Mouse (Mus musculus) liver, postnatal 0 days (tissue): ENCODE data around the gene Foxd2. TPM values are rescaled to one million over a fixed set of nuclear protein-coding genes. Genes with fewer than 3 reads are reported as not detected.

Experiments
- ATAC-seq: fragments of 200-750 bp; cut with Nextera tagmentation; 2 replicates; pipeline ENCODE4 v1.8.0; 2017; ENCODE audit warnings: mild to moderate bottlenecking, moderate library complexity
- DNase-seq: peaks from one replicate; pipeline ENCODE4 v3.0.0-alpha.2; 2016
- H3K27ac ChIP-seq: fragments of 300-500 bp; sonication (generic); 2 replicates; pipeline ENCODE4 v1.5.1; 2014; ENCODE audit warnings: antibody characterized with exemption, moderate library complexity, mild to moderate bottlenecking, low read depth
- H3K27me3 ChIP-seq: fragments of 300-500 bp; sonication (generic); 2 replicates; pipeline ENCODE4 v1.6.1; 2014; ENCODE audit warnings: low read length, control low read depth, mixed read lengths; ENCODE audit not compliant: insufficient read depth
- H3K36me3 ChIP-seq: fragments of 300-500 bp; sonication (generic); replicated peaks from 2 replicates; pipeline ENCODE4 v1.6.1; 2014; ENCODE audit warnings: mild to moderate bottlenecking, control low read depth, low read length, moderate library complexity, mixed read lengths; ENCODE audit not compliant: insufficient read depth
- H3K4me1 ChIP-seq: fragments of 300-500 bp; sonication (generic); 2 replicates; pipeline ENCODE4 v1.6.1; 2014; ENCODE audit warnings: antibody characterized with exemption, mild to moderate bottlenecking, control low read depth; ENCODE audit not compliant: insufficient read depth
- H3K4me2 ChIP-seq: fragments of 300-500 bp; sonication (generic); 2 replicates; pipeline ENCODE4 v1.6.1; 2014; ENCODE audit warnings: low read depth, mild to moderate bottlenecking, low read length, moderate library complexity, mixed read lengths
- H3K4me3 ChIP-seq: fragments of 300-500 bp; sonication (generic); 2 replicates; pipeline ENCODE4 v1.5.1; 2014; ENCODE audit warnings: low read depth, low read length
- H3K9ac ChIP-seq: fragments of 300-500 bp; sonication (generic); replicated peaks from 2 replicates; pipeline ENCODE4 v1.6.1; 2014; ENCODE audit warnings: mild to moderate bottlenecking, moderate library complexity
- H3K9me3 ChIP-seq: fragments of 300-500 bp; sonication (generic); 2 replicates; pipeline ENCODE4 v1.6.1; 2016; ENCODE audit warnings: mild to moderate bottlenecking, control low read depth, low read length, mixed read lengths
- CTCF ChIP-seq: sonication (generic); IDR thresholded peaks from 2 replicates; pipeline ENCODE4 v1.5.1; 2016; ENCODE audit warnings: antibody characterized with exemption, low read depth
- EP300 ChIP-seq: IDR thresholded peaks from 2 replicates; pipeline ENCODE4 v1.6.1; 2016; ENCODE audit warnings: antibody characterized with exemption, low read depth, mild to moderate bottlenecking
- WGBS: fragments of 180-500 bp; shearing (Covaris S2); extraction: QIAGEN DNeasy Blood & Tissue Kit; methylation state at CpG from one replicate; pipeline ENCODE4 v1.1.7; 2014; ENCODE audit not compliant: insufficient replicate concordance; 5-methylcytosine and 5-hydroxymethylcytosine counted together
- polyA plus RNA-seq: library from polyadenylated mRNA; unstranded; fragments of >200 nt; fragmentation: Nextera tagmentation; extraction: Ambion mirVana; gene quantifications from 2 replicates; pipeline ENCODE4 v1.2.1, GENCODE M21; 2015

The Foxd2 gene
- polyA plus RNA-seq, 1 experiment from 2014 or later, result not detected

DNA sequence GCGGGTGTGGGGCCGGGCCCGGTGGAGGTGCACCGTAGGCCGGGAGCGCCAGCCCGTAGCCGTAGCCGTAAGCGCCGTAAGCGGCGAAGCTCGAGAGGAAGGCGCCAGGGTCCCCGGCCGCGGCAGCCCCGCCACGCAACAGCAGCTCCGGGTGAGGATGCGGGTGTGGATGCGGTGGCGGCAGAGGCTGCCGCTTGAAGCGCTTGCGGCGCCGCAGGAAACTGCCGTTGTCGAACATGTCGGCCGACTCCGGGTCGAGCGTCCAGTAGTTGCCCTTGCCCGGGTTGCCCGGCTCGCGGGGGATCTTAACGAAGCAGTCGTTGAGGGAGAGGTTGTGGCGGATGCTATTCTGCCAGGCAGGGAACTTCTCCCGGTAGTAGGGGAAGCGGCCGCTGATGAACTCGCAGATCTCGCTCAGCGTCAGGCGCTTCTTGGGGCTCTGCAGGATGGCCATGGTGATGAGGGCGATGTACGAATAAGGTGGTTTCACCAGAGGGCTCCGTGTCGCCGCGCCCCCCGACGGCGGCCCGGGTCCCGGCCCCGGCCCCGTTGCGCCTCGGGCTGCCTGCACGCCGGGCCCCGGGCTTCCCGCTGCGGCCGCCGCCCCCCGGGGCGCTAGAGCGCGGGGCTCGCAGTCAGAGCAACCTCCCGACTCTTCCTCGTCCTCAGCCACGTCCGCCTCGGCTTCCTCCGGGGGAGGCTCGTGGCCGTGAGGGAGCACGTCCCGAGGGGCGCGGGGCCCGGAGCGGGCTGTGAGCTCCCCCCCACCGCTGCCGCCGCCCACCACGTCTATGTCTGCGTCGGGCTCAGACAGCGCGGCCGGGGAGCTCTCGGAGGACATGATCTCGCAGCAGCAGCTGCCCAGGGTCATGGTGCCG is 483 bp downstream of the Foxd2 start:
- no peak for TF ChIP-seq CTCF
- TF ChIP-seq EP300, result no peak
- DNase-seq (no peak), ATAC-seq (peak; percentile 30)
- Histone ChIP-seq H3K36me3 (no peaks in the 10 kb centered on the region), H3K9ac (peak overlapping the region; percentile 36), H3K27me3 (peaks cover 98% of the 10 kb centered on the region), H3K4me1 (peaks cover 12% of the 10 kb centered on the region), H3K4me3 (peak overlapping the region; percentile 55), H3K4me2 (peak overlapping the region; percentile 81), H3K27ac (no peak overlapping the region), H3K9me3 (no peaks in the 10 kb centered on the region)
- WGBS, result 1% methylated on average over 85 of the region's 103 CpGs

DNA sequence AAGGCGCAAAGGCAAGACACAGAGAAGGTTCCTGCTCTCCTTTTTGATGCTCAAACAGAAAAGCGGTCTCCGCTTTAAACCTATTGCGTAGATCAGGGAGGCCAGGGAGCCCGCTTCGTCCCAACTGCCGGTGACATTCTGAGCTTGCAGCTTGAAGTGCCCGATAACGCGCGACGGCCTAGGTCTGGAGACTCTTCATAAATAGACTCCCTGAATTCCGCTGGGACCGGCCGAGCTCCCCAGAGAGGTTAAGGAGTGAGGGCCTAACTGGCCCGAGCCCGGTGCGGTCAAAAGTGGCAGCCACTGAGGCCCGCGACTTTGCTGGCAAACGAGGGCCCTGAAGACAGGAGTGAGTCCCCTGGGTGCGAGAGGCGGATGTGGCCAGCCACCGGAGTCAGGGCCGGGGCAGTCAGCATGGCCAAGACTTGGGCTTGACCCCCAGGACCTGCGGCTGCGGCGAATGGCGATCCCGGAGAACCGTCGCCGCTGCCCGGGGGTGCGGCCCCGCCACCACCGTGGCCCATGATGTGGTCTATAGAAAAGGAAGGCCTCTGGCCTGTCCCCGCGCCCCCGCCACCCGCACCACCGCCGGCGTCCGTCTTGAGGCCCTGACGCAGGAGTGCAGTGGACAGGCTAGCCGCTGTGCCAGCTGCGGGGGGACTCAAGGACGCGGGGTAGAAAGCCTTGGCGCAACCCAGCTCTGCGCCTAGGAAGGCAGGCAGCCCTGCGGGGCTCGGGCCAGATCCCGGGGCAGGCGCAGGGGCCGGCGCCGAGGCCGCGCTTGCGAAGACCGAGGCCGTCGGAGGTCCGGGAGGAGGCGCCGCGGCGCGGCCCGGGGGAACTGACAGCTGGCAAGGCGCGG is 1.4 kb downstream of the Foxd2 start:
- DNase-seq (no peak), ATAC-seq (no peak)
- Histone ChIP-seq H3K4me1 (peaks cover 12% of the 10 kb centered on the region), H3K4me3 (peak overlapping the region; percentile 55), H3K27me3 (peaks cover 98% of the 10 kb centered on the region), H3K36me3 (no peaks in the 10 kb centered on the region), H3K9ac (no peak overlapping the region), H3K27ac (no peak overlapping the region), H3K9me3 (no peaks in the 10 kb centered on the region), H3K4me2 (peak overlapping the region; percentile 81)
- TF ChIP-seq CTCF, result no peak
- no peak for TF ChIP-seq EP300
- 4% methylated on average over 67 of the region's 74 CpGs for WGBS

DNA sequence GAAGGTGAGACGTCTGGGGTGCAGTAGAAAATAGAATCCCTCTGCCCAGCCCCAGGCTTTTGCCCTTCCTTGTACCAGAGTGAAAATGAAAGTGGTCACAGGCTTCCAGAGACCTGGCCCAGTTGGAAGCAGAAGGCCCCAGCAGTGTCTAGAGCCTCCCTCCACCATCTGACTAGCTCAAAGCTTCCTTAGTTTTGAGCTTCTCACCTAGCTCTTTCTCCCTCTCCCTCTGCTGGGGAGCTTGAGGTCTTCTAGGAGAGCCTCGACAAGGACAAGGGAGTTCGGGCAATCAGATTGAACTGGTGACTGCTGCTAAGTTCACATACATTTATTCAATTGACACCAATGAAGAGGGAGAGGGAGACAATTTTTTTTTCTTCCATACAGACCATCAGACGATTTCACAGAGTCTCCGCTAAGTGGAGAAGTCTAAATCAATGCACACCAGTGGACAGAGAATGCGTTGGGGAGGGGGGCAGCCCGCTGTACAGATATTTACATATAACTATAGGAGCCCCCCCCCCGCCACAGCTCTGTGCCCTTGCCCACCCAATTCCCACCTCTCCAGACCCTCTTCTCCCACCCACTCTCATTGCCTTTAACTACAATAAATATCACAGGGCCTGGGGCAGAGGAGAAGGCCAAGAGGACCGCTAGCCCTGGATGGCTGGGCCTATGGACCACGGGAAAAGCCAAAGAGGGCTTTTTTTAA is 2.5 kb downstream of the Foxd2 start:
- Histone ChIP-seq H3K4me1 (peaks cover 14% of the 10 kb centered on the region), H3K4me2 (no peak overlapping the region), H3K27ac (no peak overlapping the region), H3K9me3 (no peaks in the 10 kb centered on the region), H3K4me3 (no peak overlapping the region), H3K36me3 (no peaks in the 10 kb centered on the region), H3K27me3 (peaks cover 99% of the 10 kb centered on the region), H3K9ac (no peak overlapping the region)
- WGBS, result 17% methylated on average over 10 of the region's 10 CpGs
- no peak for ATAC-seq
- no peak for DNase-seq
- no peak for TF ChIP-seq CTCF
- no peak for TF ChIP-seq EP300

DNA sequence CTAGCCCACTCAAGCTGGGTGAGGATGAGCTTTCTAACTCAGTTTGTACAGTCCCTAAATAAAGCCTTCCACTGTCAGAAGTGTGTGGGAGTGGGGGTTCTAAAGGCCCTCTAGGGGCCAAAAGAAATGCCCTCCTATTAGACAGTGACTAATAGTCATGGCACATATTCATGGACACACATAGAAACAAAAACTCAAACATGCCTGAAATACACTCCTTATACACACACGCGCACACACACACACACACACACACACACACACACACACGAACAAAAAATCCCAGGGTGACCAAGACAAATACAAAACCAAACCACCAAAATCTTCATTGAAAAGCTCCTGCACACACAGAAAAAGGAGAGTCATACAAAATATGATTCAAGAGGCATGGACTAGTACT is 3.2 kb downstream of the Foxd2 start:
- ATAC-seq (no peak), DNase-seq (no peak)
- Histone ChIP-seq H3K4me1 (peaks cover 14% of the 10 kb centered on the region), H3K4me2 (no peak overlapping the region), H3K27ac (no peak overlapping the region), H3K9me3 (no peaks in the 10 kb centered on the region), H3K36me3 (no peaks in the 10 kb centered on the region), H3K4me3 (no peak overlapping the region), H3K27me3 (peaks cover 99% of the 10 kb centered on the region), H3K9ac (no peak overlapping the region)
- TF ChIP-seq EP300 (no peak), CTCF (no peak)
- 53% methylated on average over 3 of the region's 3 CpGs for WGBS

DNA sequence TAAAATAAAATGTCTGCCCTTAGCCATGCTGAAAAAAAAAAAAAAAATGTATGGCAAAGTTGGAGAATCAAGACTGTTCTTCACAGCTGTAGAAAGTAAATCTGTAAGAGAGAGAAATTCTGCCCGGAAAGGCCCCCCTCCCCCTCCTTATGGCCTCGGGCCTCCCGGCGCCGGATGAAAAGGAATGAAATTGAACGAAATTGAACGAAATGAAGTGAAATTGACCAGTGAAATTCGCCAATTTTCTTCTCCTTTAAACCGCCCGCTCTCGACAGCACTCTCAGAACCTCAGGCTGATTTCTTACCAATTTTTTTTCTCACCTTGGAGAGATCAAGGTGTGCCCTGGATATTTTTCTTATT is 5.3 kb downstream of the Foxd2 start:
- H3K27ac ChIP-seq, result no peak overlapping the region
- no peak for DNase-seq
- H3K27me3 ChIP-seq, result peaks cover 99% of the 10 kb centered on the region
- no peak overlapping the region for H3K9ac ChIP-seq
- WGBS, result 3% methylated on average over 11 of the region's 11 CpGs
- no peak for ATAC-seq
- no peaks in the 10 kb centered on the region for H3K36me3 ChIP-seq
- H3K4me1 ChIP-seq, result peaks cover 7% of the 10 kb centered on the region; the same call in 1 of the 2 replicates
- H3K4me2 ChIP-seq, result no peak overlapping the region
- no peak overlapping the region for H3K4me3 ChIP-seq
- H3K9me3 ChIP-seq, result no peaks in the 10 kb centered on the region
- TF ChIP-seq EP300 (no peak), CTCF (no peak)
